Mouse (Mus musculus): ENCODE measurements around the gene Borcs6. TPM values are rescaled to one million over a fixed set of nuclear protein-coding genes. Genes with fewer than 3 reads are reported as not detected.
A peak's percentile ranks its signal among the peaks of the same experiment; 100 is the strongest.

Gene Borcs6
- polyA plus RNA-seq, 1 experiment from 2014 or later = 20.5 TPM

GRCm38 (mm10) chr11:69074776-69075069 lies 15.2 kb downstream of the Borcs6 start:
- 42% methylated on average over 2 of the region's 2 CpGs for WGBS

GRCm38 (mm10) chr11:69075764-69076479 lies 16.4 kb downstream of the Borcs6 start:
- no peak for ATAC-seq (replicated peaks)
- Histone ChIP-seq H3K4me1 (peaks cover 30% of the 10 kb centered on the region), H3K36me3 (replicated peaks) (no peaks in the 10 kb centered on the region), H3K4me2 (no peak overlapping the region), H3K4me3 (no peak overlapping the region), H3K27ac (no peak overlapping the region), H3K9ac (no peak overlapping the region), H3K27me3 (replicated peaks) (no peaks in the 10 kb centered on the region), H3K9me3 (no peaks in the 10 kb centered on the region)
- WGBS = 42% methylated on average over 9 of the region's 9 CpGs

More at GRCm38 (mm10) chr11:69074776-69075069, 15.2 kb downstream of the Borcs6 start:
- no peaks in the 10 kb centered on the region for H3K27me3 ChIP-seq (replicated peaks)
- H3K4me1 ChIP-seq = peaks cover 35% of the 10 kb centered on the region
- no peak overlapping the region for H3K4me3 ChIP-seq
- H3K4me2 ChIP-seq = no peak overlapping the region
- no peak for ATAC-seq (replicated peaks)
- H3K9ac ChIP-seq = no peak overlapping the region
- H3K27ac ChIP-seq = peak overlapping the region; percentile 95
- no peaks in the 10 kb centered on the region for H3K36me3 ChIP-seq (replicated peaks)
- no peaks in the 10 kb centered on the region for H3K9me3 ChIP-seq

- H3K36me3 ChIP-seq (replicated peaks) = no peaks in the 10 kb centered on the region
- H3K27me3 ChIP-seq (replicated peaks) = no peaks in the 10 kb centered on the region
- WGBS = 71% methylated on average over 5 of the region's 5 CpGs
- H3K9ac ChIP-seq = no peak overlapping the region
- H3K4me2 ChIP-seq = no peak overlapping the region
- peaks cover 23% of the 10 kb centered on the region for H3K4me1 ChIP-seq
- H3K4me3 ChIP-seq = no peak overlapping the region
- H3K27ac ChIP-seq = no peak overlapping the region
- H3K9me3 ChIP-seq = no peaks in the 10 kb centered on the region
- ATAC-seq (replicated peaks) = no peak
Observed at GRCm38 (mm10) chr11:69076572-69076971, 17.1 kb downstream of the Borcs6 start.

- Histone ChIP-seq H3K9me3 (no peaks in the 10 kb centered on the region), H3K4me2 (no peak overlapping the region), H3K4me3 (no peak overlapping the region), H3K27me3 (replicated peaks) (no peaks in the 10 kb centered on the region), H3K27ac (no peak overlapping the region), H3K36me3 (replicated peaks) (no peaks in the 10 kb centered on the region), H3K4me1 (peaks cover 16% of the 10 kb centered on the region), H3K9ac (no peak overlapping the region)
- ATAC-seq (replicated peaks) = no peak
- 86% methylated on average over 9 of the region's 9 CpGs for WGBS
Observed at GRCm38 (mm10) chr11:69077316-69077715, 17.8 kb downstream of the Borcs6 start.

- no peak overlapping the region for H3K27ac ChIP-seq
- H3K27me3 ChIP-seq (replicated peaks) = no peaks in the 10 kb centered on the region
- 83% methylated on average over 6 of the region's 6 CpGs for WGBS
- H3K4me3 ChIP-seq = no peak overlapping the region
- H3K9ac ChIP-seq = no peak overlapping the region
- ATAC-seq (replicated peaks) = no peak
- H3K9me3 ChIP-seq = no peaks in the 10 kb centered on the region
- no peak overlapping the region for H3K4me2 ChIP-seq
- H3K36me3 ChIP-seq (replicated peaks) = no peaks in the 10 kb centered on the region
- H3K4me1 ChIP-seq = peaks cover 11% of the 10 kb centered on the region
Observed at GRCm38 (mm10) chr11:69078041-69078440, 18.5 kb downstream of the Borcs6 start.

- Histone ChIP-seq H3K4me1 (peaks cover 5% of the 10 kb centered on the region; the same call in 1 of the 2 replicates), H3K27me3 (replicated peaks) (no peaks in the 10 kb centered on the region), H3K36me3 (replicated peaks) (no peaks in the 10 kb centered on the region), H3K27ac (no peak overlapping the region), H3K4me3 (no peak overlapping the region), H3K4me2 (no peak overlapping the region), H3K9me3 (no peaks in the 10 kb centered on the region), H3K9ac (no peak overlapping the region)
- no peak for ATAC-seq (replicated peaks)
- WGBS = 80% methylated on average over 5 of the region's 5 CpGs
Observed at GRCm38 (mm10) chr11:69078805-69079438, 19.4 kb downstream of the Borcs6 start.

- H3K27ac ChIP-seq = no peak overlapping the region
- H3K9me3 ChIP-seq = no peaks in the 10 kb centered on the region
- no peak overlapping the region for H3K4me3 ChIP-seq
- no peaks in the 10 kb centered on the region for H3K36me3 ChIP-seq (replicated peaks)
- ATAC-seq (replicated peaks) = no peak
- no peak overlapping the region for H3K4me2 ChIP-seq
- 88% methylated on average over 15 of the region's 15 CpGs for WGBS
- H3K27me3 ChIP-seq (replicated peaks) = no peaks in the 10 kb centered on the region
- no peak overlapping the region for H3K9ac ChIP-seq
- no peaks in the 10 kb centered on the region for H3K4me1 ChIP-seq
Observed at GRCm38 (mm10) chr11:69080102-69080854, 20.8 kb downstream of the Borcs6 start.

- no peaks in the 10 kb centered on the region for H3K4me1 ChIP-seq
- H3K36me3 ChIP-seq (replicated peaks) = no peaks in the 10 kb centered on the region
- H3K4me2 ChIP-seq = no peak overlapping the region
- 91% methylated on average over 8 of the region's 8 CpGs for WGBS
- ATAC-seq (replicated peaks) = no peak
- no peaks in the 10 kb centered on the region for H3K27me3 ChIP-seq (replicated peaks)
- H3K9me3 ChIP-seq = no peaks in the 10 kb centered on the region
- H3K27ac ChIP-seq = no peak overlapping the region
- no peak overlapping the region for H3K9ac ChIP-seq
- no peak overlapping the region for H3K4me3 ChIP-seq
Observed at GRCm38 (mm10) chr11:69080855-69081222, 21.3 kb downstream of the Borcs6 start.

GRCm38 (mm10) chr11:69081613-69082012 lies 22.1 kb downstream of the Borcs6 start:
- Histone ChIP-seq H3K4me1 (no peaks in the 10 kb centered on the region), H3K27me3 (replicated peaks) (no peaks in the 10 kb centered on the region), H3K4me3 (no peak overlapping the region), H3K4me2 (no peak overlapping the region), H3K9me3 (no peaks in the 10 kb centered on the region), H3K9ac (no peak overlapping the region), H3K36me3 (replicated peaks) (no peaks in the 10 kb centered on the region), H3K27ac (no peak overlapping the region)
- 89% methylated on average over 7 of the region's 7 CpGs for WGBS
- no peak for ATAC-seq (replicated peaks)

- H3K27ac ChIP-seq = no peak overlapping the region
- H3K4me3 ChIP-seq = no peak overlapping the region
- H3K9me3 ChIP-seq = no peaks in the 10 kb centered on the region
- no peak overlapping the region for H3K4me2 ChIP-seq
- H3K9ac ChIP-seq = no peak overlapping the region
- no peaks in the 10 kb centered on the region for H3K27me3 ChIP-seq (replicated peaks)
- peaks cover 26% of the 10 kb centered on the region for H3K4me1 ChIP-seq
- peaks cover 9% of the 10 kb centered on the region; the same call in 1 of the 2 replicates for H3K36me3 ChIP-seq (replicated peaks)
- no peak for ATAC-seq (replicated peaks)
- WGBS = 71% methylated on average over 6 of the region's 6 CpGs
Observed at GRCm38 (mm10) chr11:69085608-69086007, 26.1 kb downstream of the Borcs6 start.

- 78% methylated on average over 6 of the region's 6 CpGs for WGBS
- Histone ChIP-seq H3K4me1 (peaks cover 33% of the 10 kb centered on the region), H3K27me3 (replicated peaks) (no peaks in the 10 kb centered on the region), H3K36me3 (replicated peaks) (peaks cover 9% of the 10 kb centered on the region; the same call in 1 of the 2 replicates), H3K4me2 (no peak overlapping the region), H3K9ac (no peak overlapping the region), H3K4me3 (no peak overlapping the region), H3K27ac (no peak overlapping the region), H3K9me3 (no peaks in the 10 kb centered on the region)
- no peak for ATAC-seq (replicated peaks)
Observed at GRCm38 (mm10) chr11:69086390-69086789, 26.9 kb downstream of the Borcs6 start.

GRCm38 (mm10) chr11:69087082-69087481 lies 27.6 kb downstream of the Borcs6 start:
- Histone ChIP-seq H3K27me3 (replicated peaks) (no peaks in the 10 kb centered on the region), H3K36me3 (replicated peaks) (peaks cover 9% of the 10 kb centered on the region; the same call in 1 of the 2 replicates), H3K9ac (no peak overlapping the region), H3K9me3 (no peaks in the 10 kb centered on the region), H3K4me2 (no peak overlapping the region), H3K4me3 (no peak overlapping the region), H3K4me1 (peaks cover 33% of the 10 kb centered on the region), H3K27ac (0 out of 2 replicates have a peak overlapping the region, but pooled peaks have one; percentile 14)
- 54% methylated on average over 4 of the region's 4 CpGs for WGBS
- ATAC-seq (replicated peaks) = no peak
